Mouse (Mus musculus) thymus, postnatal 4 days (tissue): ENCODE results near the gene Cpeb3.
A peak's percentile ranks its signal among the peaks of the same experiment; 100 is the strongest.
"Not testable (repeated sequence)": the region's sequence is repeated elsewhere in the genome, so short reads cannot be mapped to it uniquely, and the experiment has no call there.

Experiments
- DNase-seq: peaks from one replicate; pipeline ENCODE4 v3.0.0; 2021

The Cpeb3 gene

DNA sequence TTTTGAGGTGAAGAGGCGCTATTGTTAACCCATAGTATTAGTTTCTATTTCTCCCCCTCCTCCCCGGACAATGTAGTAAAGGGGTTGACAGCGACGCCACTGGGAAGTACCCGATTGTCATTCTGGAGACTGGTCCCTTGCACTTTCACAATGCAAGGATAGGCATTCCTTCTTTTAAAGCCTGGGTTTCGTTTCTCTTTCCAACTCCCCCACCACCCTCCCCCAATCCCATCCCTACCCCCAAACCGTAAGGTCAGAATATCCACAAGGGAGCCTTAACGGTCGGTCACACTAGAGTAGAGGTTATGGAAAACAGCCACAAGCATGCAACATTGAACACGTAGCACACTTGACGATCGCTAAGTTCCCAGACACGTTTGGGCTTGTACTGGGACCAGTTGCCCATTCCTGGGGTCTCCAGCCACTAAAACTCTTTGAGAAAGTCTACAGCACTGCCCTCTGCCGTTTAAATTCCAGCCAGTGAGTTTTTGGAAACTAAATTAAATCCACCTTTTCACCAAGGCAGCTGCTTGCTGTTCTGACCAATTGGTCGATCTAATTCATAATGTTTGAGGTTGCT, at the start of gene Cpeb3:
TSS of gene Cpeb3 (minus strand) at position 426 of the 580 bp plus-strand sequence.
- peak; percentile 29 for DNase-seq

DNA sequence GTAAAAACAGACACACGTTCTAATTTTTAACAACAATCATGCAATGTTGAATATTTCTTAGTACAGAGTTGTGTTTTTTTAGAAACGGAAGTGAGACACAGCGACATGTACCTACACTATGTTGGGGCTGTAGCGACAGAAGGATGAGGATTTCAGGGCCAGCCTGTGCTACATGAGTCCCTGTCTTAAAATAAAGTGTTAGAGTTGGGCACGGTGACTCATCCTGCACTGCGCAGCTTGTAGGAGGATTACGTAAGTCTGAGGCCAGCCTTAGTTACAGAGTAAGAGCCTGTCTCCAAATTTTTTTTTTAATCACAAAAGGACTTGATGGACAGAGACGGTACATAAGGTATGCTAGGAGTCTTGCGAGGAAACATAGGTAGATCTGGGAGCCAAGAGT, 46.9 kb upstream of the Cpeb3 start:
- no peak for DNase-seq

DNA sequence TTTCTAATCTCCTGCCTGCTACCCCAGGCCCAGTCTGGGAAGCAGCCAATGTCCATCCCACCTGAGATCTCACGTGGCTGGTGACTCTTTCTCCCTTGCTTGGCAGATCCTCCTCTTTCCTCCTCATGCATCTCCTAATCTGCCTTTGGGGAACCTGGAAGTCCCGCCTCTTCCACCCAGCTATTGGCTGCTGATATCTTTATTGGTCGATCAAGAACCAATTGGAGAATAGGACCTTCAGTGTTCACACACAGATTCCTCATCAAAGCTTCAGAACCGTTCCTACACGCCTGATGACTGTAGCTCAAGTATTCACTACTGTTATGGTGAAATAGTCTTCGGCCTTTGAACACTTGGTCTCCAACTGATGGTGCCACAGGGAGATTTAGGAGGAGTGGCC, 43.7 kb upstream of the Cpeb3 start:
- no peak for DNase-seq

DNA sequence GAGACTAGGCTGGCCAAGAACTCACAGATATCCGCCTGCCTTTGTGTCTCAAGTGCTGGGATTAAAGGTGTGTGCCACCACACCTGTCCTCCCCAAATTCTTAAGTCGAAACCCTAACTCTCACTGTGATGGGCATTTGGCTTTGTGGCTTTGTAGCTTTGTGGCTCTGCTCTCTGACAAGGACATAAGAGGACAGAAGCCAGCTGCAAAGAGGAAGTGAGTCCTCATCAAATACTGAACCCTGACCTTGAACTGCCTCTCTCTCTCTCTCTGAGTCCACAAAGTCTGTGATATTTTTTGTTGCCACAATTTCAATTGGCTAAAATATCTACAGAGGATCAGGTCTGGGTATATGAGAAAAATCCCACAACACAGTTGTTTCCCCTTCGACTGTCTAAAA, 39.8 kb upstream of the Cpeb3 start:
- DNase-seq: no peak

DNA sequence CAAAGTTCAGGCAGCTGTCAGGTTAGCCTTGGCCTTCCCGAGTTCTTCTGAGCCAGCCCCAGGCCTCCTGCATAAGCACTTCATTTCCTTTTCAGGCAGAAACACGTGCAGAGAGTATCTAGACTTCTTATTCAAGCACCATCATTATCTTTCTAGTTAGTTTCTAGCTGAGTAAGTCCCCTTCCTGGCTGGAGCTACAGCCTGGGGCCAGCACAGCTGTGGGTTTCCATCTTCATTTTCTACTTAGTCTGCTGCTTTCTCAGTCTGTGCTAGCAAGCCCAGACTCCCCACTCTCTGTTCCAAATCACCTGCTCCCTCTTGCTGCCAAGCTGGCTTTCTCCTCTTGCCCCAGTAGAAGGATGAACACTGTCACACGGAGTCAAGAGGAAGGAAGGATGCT, 38.5 kb upstream of the Cpeb3 start:
- DNase-seq: no peak

DNA sequence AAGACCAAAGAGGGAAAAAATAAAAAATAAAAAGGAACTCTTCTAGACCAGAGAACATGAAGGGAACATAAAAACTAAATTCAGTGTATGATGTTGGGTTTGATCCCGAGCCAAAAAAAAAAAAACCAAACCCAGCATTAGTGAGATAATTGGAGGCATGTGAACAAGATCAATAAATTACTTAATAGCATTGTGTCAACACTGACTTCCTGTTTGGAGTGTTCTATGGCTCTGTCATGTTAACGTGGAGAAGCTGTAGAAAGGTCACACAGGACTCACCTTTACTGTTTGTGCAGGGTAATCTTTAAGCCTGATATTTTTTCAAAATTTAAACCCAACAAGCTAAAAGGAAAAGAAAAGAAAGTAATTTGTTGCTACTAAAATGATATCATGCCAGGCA, 34.3 kb upstream of the Cpeb3 start:
- DNase-seq: no peak

DNA sequence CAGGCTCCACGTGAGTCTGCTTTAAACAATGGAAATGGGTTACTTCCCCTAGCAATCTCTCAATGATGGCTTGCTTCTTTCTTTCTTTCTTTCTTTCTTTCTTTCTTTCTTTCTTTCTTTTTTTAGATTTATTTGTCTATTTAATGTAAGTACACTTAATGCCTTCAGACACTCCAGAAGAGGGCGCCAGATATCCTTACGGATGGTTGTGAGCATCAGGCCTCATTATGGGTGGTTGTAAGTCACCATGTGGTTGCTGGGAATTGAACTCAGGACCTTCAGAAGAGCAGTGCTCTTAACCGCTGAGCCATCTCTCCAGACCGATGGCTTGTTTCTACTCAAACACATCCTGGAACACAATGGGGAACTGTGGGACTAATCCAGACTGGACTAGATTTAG, 32.8 kb upstream of the Cpeb3 start:
- DNase-seq: peak; percentile 20

DNA sequence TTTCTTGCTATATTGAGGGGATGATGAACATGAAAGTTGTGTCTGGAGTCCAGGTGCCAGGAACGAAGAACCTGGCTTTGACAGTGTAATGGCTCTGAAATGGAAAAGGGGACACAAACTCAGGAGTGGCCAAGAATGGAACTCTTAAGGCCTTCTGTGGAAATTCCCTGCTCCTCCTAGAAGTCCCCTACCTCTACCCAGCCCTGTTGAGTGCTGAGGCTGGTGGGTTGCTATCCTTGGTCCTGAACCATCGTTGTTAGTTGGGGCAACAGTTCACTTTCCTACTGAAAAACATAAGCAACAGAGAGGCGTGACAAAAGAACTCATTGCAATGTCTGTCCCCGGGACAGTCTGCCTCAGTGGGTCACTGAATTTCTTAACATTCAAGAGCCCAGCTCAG, 30.7 kb upstream of the Cpeb3 start:
- peak; percentile 32 for DNase-seq

DNA sequence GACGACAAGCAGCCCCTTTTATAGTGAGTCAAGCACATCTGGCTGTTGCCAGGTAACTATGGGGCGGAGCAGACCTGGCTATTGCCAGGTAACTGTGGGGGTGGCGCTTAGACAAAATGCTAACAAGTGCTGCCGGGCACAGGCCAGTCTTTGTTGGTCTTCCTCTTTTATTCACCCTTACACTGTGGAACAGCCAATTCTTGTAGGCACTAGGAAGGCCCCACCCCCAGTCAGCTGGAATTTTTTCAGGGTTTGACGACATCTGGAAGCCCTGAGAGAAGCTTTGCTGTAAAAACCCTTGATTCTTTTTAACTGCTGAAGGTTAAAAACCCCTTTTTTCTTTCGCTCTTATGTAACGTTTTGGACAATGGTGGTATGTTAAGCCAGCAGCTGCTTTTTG, 30.2 kb upstream of the Cpeb3 start:
- DNase-seq: no peak

DNA sequence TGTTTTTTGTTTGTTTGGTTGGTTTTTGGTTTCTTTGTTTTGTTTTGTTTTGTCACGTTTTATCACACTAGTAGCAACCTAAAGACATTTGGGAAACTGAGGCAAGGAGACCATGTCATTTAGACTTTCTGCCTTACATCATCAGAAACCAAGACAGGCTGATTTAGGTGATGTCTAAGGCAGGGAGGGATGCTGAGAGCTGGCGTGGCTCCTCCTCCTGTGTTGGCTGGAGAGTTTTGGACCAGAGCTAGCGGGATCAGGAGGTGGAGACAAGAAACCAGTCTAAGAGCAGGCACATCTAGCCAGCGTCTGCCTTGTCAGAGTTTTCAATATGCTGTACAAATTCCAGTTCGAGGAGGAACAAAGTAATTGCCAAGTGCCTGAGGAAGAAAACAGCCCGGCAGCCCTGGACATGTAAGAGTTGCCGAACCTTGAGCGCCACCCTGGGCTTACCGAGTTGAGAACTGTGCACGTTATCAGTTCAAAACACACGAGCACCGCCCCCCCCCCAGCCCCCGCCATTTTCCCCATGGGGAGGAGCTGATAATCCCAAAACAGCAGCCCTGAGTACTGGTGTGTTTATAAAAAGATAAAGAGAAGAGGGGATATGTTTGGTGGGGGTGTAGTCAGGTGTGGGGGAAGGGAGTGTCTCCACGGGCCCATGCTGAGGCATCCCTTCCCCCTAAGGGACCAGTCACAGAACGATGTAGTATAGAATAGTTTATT, 29.5 kb upstream of the Cpeb3 start:
- DNase-seq: no peak

DNA sequence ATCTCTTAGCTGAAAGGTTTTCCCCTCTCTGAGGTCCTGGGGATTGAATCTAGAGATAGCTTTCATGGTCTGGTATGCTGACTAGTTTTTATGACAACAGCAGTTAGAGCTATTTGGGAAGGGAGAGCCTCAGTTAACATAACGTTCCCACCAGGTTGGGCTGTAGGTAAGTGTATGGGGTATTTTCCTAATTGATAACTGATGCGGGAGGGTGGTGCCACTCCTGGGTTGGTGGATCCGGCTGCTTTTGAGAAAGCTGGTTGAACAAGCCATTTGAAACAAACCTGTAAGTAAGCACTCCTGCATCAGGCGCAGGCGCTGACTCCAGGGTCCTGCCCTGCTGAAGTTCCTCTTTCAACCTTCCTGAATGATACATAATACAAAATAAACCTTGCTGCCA, 28.9 kb upstream of the Cpeb3 start:
- no peak for DNase-seq

DNA sequence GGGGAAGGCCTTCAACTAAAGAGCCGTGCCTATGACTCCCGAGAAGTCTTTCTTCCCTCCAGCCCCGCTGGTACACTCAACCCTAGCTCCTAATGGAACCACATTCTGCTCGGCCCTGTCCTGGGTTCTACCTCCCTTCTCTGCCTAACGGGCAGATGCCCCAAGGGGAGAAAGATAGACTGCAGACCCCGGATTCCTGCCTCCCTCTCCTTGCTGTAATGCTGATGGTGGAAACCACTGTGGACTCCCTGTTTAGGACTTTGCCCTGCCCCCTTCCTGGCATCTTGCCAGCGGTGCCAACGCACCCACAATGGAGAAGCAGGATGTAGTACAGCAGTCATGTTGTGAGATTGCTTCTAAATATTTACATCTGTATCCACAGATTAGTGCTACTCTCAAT, 27.4 kb upstream of the Cpeb3 start:
- no peak for DNase-seq

DNA sequence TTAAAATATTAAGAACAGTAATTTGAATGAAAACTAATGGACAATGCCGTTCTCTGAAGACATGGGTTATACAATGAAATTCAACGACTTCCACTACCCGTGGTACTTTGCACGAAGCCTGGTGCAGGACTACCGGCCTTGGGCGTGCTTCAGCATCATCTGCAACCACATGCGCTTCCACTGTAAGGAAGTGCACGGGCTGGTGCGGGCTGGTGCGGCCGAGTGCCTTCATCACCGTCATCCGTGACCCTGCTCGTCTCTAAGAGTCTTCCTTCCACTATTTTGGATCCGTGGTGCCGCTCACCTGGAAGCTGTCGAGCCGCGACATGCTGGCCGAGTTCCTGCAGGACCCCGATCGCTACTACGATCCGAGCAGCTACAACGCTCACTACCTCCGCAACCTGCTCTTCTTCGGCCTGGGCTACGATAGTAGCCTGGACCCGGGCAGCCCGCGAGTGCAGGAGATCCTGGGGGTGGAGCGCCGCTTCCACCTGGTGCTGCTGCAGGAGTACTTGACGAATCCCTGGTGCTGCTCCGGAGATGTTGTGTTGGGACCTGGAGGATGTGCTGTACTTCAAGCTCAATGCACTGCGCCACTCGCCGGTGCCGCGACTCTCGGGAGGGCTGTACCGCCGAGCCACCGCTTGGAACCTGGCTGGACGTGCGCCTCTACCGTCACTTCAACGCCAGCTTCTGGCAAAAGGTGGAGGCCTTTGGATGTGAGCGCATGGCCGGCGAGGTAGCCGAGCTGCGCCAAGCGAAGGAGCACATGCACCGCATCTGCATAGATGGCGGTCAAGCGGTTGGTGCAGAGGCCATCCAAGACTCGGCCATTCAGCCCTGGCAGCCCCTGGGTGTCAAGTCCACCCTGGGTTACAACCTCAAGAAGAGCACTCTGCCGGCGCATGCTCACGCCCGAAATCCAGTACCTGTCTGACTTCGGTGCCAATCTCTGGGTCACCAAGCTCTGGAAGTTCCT, 25.4 kb upstream of the Cpeb3 start:
- DNase-seq: peak; percentile 19

DNA sequence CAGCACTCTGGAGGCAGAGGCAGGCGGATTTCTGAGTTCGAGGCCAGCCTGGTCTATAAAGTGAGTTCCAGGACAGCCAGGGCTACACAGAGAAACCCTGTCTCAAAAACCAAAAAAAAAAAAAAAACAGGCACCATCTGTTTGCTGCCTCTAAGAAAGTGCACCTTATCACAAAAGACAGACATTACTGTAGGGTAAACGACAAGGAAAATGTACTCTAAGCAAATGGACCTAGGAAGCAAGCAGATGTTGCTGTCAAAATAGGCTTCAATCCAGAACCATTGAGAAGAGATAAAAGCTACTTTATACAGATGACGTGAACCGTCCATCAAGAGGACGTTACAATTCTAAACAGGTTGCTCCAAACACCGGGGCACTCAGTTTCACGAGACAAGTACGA, 24.2 kb upstream of the Cpeb3 start:
- not testable (repeated sequence) for DNase-seq

DNA sequence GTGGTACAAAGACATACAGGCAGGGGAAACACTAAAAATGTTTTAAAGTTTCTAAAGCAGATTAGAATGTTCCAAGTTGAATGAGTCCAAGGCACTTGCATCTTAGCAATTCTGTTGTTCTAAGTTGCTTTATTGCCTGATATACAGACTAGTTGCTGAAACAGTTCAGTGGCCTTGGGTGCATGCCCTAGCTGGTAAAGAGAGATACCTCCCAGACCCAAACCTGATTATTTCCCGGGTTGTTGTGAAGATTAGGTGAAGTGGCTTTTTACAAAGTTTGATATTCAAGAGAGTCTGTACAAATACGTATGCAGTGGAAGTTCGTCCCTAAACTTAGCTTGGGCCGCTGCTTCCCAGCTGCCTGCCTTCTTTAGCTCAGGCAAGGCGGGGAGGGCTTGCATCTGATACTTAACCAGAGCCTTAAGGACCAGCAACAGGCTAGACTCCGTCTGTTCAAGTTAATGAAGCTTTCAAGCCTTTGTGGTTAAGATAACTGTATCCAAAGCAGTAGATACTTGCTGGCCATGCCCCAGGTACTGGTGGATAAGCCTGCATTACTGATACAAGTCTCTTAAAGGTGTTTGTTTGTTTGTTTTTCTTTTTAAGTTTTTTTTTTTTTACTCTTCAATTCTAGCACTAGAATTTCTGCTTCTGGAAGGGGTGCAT, 16.9 kb upstream of the Cpeb3 start:
- no peak for DNase-seq

DNA sequence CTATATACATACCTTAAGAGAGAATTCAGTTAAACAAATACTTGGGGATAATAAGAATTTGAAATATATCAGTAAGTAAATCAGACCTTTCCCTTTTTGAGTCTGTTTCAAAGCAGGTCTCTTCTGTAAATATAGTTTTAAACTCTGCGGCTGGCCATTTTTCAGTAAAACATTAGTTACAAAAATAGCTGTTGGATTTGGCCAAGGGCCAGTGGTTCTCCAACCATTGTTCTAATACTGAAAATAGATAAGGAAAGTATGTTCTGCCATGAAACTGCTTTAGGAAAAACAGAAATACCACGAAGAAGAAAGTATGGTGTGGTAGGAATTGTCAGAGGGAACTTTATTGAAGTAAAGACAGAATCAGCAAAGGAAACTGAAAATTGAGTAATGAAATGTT, 6.3 kb upstream of the Cpeb3 start:
- no peak for DNase-seq

DNA sequence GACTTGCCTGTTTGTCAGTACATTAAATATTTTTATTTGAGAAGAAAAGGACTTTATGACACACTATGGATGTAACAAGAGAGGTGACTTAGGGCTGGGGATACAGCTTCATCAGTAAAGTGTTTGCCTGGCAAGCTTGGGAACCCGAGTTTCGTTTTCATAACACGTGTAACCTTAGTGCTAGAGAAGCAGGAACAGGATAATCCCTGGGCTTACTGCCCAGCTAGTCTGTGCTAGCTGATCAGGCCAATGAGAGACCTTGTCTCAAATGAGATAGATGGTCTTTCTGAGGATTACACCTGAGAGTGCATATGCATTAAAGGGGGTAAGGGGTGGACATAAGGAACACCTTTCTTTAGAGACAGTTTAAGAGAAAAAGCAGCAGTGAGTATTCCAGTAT, 3.0 kb upstream of the Cpeb3 start:
- no peak for DNase-seq

DNA sequence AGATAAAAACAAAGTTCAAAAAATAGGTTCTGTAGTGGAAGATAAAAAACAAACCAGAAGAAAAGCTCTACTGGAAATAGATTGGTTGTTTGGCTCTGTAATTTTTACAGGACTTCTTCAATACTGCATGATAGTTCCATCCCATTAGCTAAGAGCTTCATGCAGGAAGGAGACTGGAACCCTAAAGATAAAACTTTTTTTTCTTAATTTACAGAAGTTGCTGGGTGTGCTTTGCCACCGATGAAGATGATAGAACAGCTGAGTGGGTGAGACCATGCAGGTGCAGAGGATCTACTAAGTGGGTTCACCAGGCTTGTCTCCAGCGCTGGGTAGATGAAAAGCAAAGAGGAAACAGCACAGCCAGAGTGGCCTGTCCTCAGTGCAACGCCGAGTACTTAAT, 2.1 kb upstream of the Cpeb3 start:
- no peak for DNase-seq

DNA sequence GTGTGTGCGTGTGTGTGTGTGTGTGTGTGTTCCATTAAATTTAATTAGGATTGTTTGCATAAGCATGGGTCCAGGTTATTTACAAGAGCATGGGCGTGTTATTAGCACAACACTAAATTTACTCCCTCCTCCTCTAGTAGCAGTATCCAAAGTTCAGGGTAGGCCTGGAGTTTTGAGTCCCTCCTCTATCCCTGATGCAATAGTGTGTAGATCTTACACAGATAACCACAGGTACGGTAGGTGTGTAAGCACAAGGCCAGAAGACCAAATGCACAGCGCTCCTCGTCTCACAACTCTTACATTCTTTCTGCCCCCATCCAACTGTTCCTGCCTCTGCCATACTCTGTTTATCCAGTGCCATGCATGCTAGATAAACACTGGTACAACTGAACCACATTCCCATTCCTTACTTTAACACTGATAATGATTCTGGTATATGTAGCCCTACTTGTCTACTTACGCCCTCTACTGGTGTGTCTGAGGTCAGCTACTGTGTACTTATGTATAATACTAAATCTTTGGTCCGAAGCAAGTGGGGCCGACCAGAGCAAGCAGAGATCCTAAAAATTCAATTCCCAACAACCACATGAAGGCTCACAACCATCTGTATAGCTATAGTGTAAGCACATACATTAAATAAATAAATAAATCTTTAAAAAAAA, 1.2 kb upstream of the Cpeb3 start:
- peak; percentile 12 for DNase-seq

DNA sequence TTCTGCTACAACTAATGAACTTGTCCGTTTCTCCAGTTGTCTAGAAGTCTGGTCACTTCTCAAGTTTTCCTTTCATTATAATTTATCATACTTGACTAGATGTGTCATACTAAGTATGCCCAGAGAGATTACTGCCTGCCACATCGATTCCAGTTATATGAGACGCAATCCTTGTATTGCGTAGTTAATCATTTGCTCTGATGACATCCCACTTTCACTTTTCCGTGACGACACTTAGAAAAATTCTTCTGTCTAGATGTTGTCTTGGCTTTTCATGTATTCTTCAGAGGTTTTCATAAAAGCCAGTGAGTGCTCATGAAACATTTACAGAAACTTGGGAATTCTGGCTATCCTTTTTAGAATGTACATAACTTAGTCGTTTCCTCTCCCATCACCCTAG, 585 bp upstream of the Cpeb3 start:
- no peak for DNase-seq

DNA sequence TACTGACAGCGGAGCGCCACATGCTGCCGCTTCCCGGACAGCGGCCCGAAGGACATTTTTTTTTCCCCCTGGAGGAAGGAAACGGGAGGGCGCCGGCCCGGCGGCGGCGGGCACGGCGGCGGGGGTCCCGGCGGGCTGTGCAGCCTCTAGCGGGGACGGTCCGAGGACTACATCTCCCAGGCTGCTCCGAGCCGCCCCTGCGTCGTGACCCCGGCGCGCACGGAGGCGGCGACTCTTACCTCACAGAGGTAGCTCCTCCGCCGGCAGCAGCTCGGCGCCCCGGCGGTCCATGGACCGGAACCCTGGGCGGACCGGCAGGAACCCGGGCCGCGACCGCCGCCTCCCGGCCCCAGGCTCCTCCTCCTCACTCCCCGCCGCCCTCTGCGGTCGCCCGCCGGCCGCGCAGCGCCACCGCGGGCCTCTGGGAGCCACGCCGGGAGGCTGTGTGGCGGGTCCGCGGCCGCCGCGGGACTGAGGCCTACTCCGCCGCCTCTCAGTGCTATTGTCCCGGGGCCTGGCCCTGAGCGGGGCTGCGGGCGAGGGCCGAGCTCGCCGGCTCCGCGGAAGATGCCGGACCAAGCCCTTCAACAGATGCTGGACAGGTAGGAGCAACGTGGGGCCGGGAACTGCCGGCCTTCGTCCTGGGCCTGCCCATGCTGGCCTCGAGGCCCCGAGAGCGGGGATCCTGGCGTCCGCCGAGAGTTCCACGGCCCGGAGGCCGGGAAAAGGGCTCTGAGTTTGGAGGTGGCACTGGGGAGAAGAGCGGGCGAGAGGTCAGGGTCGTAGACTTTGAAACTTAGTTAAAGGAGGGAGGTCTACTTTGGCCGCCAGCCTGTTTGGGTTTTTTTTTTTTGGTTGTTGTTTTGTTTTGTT, 862 bp downstream of the Cpeb3 start, which contains the start of gene March5:
TSS of gene March5 (plus strand) at position 241 of the 873 bp plus-strand sequence.
- DNase-seq: peak; percentile 88
